Mouse (Mus musculus) liver (tissue): ENCODE data around the gene Sprr2a1.
"Not testable (repeated sequence)": the region's sequence is repeated elsewhere in the genome, so short reads cannot be mapped to it uniquely, and the experiment has no call there.

Experiments
- DNase-seq: peaks from one replicate; pipeline ENCODE4 v3.0.0-alpha.2; 2020; ENCODE audit warnings: mixed read lengths

Gene Sprr2a1

DNA sequence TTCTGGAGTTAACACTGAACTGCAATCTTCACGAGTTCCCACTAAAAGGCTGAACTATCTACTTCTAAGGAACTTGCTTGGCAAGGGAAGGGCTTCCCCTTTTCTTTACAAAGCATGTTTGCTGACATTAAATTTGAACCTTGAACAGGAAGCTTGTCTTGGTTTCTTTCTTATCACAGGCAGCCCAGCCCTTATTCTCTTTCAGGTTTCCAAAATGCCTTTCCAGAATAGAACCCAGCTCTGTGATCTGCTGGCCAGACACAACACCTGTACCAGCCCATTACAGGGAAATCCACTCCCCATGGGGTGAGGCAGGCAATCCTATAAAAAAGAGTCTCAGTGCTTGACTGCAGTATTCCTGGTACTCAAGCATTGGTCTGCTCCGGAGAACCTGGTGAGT lies at the start of gene Sprr2a1, which contains the start of gene Sprr2a2:
Sprr2a1 (plus strand) TSS at position 231 of the 400 bp plus-strand sequence.
Sprr2a2 (plus strand) TSS at position 352 of the 400 bp plus-strand sequence.
- not testable (repeated sequence) for DNase-seq

DNA sequence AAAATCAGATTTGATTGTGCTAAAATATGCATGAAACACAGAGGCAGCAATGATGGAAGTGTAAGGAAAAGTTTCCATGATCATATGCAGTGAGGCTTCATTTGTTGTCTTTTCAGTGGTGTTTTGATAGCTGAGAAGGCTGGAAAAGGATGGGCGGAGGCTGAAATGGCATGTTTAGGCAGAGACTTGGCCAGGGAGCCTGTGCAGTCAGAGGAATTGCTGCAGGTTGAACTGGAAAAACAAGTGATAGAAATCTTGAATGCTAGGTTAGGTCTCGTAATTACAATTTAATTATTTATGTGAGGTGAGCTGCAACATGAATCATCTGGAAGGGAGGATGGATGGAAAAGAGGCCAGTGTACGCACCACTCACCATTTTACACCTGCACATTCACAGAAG lies 45.8 kb upstream of the Sprr2a1 start:
- DNase-seq, result no peak

DNA sequence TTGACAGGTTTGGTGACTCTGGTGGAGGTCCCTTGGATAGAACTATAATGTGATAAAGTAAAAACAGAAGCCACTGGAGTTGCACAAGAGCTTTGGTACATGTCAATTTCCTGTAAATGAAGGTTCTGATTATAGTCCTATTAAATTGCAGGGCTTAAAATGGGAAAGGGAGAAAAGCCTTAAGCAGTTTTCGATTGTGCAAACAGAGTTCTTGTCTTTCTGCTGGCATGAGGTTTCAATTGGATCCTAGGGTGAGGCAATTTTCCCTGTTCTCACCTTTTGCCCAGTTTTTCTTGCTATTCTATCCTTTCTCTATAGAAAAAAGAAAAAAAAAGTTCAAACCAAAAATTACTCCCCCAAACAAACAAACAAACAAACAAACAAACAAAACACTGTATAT lies 38.7 kb upstream of the Sprr2a1 start:
- DNase-seq, result no peak

DNA sequence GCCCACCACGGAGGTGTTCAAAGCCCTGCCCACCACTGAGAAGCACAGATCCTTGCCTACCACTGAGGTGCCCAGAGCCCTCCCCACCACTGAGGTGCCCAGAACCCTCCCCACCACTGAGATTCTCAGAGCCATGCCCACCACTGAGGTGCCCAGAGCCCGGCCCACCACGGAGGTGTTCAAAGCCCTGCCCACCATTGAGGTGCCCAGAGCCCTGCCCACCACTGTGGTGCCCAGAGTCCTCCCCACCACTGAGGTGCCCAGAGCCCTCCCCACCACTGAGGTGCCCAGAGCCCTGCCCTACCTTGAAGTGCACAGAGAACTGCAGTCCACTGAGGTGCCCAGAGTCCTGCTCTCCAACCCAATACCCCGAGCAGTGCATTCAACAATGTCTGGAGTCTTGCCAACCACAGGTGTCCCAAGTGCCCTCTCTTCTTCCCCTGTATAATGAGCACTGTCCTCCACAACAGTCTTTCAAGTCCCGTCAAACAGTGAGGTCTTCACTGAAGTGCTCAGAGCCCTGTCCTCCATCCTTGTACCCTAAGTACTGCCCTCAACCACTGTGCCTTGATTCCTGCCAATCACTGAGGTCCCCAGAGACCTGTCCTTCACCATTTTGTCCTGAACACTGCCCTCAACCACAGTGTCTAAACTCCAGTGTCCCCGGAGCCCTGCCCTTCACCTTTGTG lies 19.9 kb upstream of the Sprr2a1 start:
- no peak for DNase-seq

DNA sequence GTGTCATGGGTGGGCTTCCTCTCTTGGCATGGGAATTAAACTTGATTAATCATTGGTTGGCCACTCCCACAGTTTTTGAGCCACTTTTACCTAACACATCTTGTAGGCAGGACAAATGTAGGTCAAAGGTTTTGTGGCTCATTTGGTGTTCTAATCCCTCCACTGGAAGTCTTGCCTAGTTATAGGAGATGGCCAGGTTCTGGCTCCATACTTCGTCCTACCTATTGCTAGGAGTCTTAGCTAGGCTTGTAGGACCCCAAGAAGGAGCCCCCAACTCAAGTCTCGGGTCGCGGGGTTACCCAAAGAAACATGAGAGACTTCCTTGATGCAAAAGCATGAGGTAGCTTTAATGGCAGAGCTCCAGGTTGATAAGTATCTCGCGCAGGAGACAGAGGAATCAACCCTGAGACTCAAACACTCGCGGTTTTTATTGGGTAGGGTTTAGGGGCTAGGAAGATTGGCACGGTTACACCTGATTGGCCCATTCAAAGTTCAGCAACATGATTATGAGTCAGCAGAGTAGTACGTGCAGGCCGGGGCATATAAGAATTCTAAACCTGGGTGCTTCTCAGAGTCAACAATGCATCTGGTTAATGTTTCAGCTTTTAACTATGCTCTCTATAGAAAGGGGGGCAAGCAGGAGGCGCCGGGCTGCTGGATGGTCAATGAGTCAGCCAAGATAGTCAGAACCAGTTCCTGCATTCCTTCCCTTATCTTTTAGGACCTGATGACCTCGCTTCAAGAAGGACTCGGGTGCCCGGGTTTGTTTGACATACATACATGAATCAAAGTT lies 4.3 kb upstream of the Sprr2a1 start:
- DNase-seq, result not testable (repeated sequence)

DNA sequence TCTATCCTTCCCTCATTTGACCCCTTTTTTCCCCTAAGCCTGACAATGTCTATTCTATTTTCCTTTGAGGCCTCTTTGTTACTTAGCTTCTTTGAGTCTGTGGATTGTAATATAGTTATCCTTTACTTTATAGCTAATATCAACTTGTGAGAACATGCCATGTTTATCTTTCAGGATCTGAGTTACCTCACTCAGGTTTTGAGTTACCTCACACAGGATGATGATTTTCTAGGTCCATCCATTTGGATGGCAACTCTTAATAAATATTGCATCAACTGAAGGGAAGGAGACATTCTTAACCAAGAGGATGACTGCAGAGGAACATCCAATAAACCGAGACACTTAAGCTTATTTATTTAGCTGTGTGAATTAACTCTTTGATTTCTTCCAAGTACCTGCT lies 3.5 kb upstream of the Sprr2a1 start:
- DNase-seq, result not testable (repeated sequence)

DNA sequence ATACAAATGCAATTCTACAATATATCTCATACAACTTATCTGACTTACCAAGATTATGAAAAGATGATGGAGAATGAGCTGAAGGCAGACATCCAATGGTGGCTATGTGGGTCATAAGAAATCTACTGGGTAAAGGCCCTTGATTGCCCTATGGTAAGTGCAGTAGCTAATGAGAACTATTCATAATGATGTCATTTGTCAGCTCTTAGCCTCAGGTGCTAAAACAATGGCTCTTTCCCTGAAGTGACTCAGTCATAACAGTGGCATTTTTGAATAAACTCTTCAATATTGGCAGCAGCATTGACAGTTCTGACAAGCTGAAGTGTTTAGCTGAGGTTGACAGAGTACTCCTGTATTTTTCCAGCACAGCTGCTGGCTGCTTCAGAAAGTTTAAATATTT lies 1.9 kb upstream of the Sprr2a1 start:
- DNase-seq, result not testable (repeated sequence)

DNA sequence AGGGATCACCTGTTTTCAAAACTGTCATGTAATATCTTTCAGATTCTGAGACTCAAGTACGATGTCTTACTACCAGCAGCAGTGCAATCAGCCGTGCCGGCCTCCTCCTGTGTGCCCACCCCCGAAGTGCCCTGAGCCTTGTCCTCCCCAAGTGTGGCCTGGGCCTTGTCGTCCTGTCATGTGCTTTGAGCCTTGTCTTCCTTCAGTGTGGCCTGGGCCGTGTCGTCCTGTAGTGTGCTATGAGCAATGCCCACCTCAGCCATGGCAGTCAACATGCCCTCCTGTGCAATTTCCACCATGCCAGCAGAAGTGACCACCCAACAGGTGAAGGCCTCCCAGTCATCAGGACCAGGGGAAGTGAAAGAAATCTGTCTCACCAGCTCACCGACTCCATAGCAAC lies 3.4 kb downstream of the Sprr2a1 start:
- DNase-seq, result not testable (repeated sequence)

DNA sequence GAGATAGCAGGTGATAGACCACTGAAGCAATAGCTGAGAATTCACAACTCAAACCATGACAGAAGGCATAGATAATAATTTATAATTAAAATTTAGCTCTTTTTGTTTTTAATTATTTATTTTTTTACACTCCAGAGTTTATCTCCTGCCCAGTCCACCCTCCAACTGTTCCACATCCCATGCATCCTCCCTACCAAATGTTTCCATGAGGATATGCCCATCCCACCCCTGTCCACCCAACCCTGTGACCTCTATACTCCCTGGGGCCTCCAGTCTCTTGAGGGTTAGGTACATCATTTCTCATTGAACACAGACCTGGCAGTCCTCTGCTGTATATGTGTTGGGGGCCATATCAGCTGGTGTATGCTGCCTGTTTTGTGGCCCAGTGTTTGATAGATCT lies 8.1 kb downstream of the Sprr2a1 start:
- not testable (repeated sequence) for DNase-seq

DNA sequence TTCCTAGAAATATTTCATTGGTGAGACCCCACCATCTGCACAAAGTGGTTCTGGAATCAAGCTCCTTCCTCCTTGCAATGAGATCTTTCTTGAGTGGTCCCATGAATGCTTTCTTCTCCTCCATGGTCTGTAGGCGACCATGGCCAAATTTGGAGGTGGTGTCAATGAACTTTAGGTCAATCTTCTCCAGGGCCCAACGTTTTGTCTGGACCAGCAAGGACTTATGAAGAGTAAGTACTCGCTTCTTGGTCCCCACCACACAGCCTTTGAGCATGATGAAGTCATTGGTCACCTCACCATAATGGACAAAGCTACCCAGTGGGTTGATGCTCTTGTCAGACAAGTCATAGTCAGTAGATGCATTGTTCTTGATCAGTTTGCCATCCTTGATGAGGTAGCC lies 11.8 kb downstream of the Sprr2a1 start:
- DNase-seq, result not testable (repeated sequence)

DNA sequence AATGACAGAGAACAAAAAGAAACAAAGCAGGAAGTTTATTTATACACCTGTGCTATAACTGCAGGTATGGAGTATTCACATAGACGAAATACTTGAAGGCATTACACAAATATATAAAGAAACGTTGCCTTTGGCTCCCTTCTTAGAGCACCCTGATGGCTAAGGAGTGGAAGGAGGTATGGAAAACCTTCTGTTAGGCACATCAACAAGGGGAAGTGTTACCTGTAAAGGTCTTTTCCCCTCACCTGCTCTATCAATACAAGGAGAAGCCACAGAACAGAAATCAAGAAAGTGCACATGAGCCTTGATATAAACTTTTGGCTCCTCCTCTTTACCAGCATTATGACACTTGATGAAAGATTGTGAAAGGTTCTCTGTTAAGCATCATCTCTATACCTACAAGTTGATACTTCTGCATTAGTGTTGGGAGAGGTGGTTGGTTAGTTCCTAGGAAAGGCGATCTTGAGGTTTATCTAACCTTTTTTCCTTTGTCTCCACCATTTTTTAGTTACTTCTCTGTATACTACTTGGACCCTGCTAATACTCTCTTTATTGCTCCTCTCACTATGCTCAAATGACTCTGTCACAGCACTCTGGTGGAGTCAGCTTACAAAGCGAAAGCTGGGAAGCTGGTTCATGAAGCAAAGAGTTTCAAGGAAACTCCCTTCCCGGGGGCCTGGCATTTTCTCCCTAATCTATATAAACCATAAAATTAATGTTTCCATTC lies 21.0 kb downstream of the Sprr2a1 start:
- DNase-seq, result not testable (repeated sequence)

DNA sequence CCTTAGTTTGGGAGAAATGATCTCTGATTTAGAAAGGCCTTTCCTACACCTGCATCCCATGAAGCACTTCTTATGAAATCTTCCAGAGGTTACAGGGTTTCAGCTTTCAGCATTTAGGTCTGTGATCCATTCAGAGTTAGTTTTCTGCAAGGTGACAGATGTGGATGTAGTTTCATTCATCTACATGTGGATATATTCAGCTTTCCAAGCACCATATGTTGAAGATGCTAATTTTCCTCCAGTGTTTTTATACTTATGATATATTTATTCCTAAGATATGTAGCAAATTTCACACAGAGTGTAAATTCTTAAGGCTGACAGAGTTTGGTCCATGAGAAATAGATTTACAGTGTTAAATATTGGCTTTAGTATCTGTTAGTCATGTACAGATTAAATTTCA lies 23.1 kb downstream of the Sprr2a1 start:
- not testable (repeated sequence) for DNase-seq

DNA sequence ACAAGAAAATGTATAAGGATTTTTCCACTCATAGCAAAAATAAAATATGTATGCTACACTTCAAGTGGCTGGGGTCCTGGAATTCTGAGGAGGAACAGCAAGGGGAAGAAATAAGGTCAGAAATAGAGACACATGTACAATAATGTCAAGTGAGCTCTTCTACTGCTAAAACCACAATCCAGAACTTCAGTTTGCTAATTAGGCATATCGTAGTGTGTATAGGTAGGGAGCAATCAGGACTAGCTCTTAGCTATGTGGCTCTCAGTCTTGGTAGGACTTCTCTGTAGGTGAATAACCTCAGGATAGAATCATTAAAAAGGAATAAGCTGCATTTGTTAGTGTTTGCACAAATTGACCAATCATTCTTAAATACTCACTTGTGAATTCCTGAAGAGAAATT lies 23.6 kb downstream of the Sprr2a1 start:
- DNase-seq, result not testable (repeated sequence)

DNA sequence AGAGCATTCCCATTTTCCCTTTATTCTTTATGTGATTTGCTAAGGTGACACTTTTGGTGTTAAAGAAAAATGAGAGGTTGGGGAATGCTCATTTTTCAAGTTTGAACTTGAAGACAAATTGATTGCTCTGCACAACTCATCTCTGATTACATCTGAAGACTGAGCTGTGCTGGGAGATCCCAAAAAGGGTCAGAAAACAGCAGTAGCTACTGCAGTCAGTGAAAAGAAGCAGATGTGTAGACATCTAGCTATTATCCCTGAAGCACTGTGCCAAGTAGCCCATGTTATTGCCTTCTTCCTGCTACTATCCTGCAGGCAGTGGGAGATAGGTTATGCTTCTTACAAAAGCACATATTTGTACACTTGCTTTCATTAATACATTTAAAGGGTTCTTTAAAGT lies 29.2 kb downstream of the Sprr2a1 start:
- not testable (repeated sequence) for DNase-seq

DNA sequence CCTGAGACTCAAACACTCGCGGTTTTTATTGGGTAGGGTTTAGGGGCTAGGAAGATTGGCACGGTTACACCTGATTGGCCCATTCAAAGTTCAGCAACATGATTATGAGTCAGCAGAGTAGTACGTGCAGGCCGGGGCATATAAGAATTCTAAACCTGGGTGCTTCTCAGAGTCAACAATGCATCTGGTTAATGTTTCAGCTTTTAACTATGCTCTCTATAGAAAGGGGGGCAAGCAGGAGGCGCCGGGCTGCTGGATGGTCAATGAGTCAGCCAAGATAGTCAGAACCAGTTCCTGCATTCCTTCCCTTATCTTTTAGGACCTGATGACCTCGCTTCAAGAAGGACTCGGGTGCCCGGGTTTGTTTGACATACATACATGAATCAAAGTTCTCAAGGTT lies 30.6 kb downstream of the Sprr2a1 start:
- not testable (repeated sequence) for DNase-seq

DNA sequence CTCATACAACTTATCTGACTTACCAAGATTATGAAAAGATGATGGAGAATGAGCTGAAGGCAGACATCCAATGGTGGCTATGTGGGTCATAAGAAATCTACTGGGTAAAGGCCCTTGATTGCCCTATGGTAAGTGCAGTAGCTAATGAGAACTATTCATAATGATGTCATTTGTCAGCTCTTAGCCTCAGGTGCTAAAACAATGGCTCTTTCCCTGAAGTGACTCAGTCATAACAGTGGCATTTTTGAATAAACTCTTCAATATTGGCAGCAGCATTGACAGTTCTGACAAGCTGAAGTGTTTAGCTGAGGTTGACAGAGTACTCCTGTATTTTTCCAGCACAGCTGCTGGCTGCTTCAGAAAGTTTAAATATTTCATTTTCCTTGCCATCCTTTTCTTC lies 32.9 kb downstream of the Sprr2a1 start:
- DNase-seq, result not testable (repeated sequence)

DNA sequence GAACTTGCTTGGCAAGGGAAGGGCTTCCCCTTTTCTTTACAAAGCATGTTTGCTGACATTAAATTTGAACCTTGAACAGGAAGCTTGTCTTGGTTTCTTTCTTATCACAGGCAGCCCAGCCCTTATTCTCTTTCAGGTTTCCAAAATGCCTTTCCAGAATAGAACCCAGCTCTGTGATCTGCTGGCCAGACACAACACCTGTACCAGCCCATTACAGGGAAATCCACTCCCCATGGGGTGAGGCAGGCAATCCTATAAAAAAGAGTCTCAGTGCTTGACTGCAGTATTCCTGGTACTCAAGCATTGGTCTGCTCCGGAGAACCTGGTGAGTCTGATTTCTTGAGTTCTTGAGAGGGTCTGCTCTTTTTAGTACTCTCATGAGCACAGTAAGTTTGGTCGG lies 34.9 kb downstream of the Sprr2a1 start:
- not testable (repeated sequence) for DNase-seq

DNA sequence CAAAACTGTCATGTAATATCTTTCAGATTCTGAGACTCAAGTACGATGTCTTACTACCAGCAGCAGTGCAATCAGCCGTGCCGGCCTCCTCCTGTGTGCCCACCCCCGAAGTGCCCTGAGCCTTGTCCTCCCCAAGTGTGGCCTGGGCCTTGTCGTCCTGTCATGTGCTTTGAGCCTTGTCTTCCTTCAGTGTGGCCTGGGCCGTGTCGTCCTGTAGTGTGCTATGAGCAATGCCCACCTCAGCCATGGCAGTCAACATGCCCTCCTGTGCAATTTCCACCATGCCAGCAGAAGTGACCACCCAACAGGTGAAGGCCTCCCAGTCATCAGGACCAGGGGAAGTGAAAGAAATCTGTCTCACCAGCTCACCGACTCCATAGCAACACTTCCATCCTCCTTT lies 38.3 kb downstream of the Sprr2a1 start:
- not testable (repeated sequence) for DNase-seq

DNA sequence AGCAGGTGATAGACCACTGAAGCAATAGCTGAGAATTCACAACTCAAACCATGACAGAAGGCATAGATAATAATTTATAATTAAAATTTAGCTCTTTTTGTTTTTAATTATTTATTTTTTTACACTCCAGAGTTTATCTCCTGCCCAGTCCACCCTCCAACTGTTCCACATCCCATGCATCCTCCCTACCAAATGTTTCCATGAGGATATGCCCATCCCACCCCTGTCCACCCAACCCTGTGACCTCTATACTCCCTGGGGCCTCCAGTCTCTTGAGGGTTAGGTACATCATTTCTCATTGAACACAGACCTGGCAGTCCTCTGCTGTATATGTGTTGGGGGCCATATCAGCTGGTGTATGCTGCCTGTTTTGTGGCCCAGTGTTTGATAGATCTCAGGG lies 42.9 kb downstream of the Sprr2a1 start:
- DNase-seq, result not testable (repeated sequence)

DNA sequence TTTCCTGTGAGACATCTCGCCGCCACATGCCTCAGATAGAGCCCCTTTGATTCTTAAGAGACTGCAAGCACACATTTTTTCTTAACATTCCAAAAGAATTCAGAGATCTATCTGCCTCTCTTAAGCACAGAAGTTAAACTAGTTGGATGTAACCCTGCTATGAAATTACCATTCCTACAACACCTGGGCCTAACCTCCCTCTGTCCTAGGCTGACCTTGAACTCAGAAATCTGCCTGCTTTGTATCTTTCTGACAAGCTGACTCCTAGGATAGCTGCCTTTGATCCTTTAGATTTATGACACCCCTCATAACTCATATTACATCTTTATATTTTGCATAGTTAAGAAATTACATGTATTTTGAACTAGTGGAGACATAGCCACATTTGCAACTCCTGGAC lies 47.9 kb downstream of the Sprr2a1 start:
- DNase-seq, result not testable (repeated sequence)
